Mouse (Mus musculus): ENCODE results near the gene Zfp526. TPM values are rescaled to one million over a fixed set of nuclear protein-coding genes. Genes with fewer than 3 reads are reported as not detected.
"Not testable (repeated sequence)": the region's sequence is repeated elsewhere in the genome, so short reads cannot be mapped to it uniquely, and the experiment has no call there.

Zfp526 gene
- polyA plus RNA-seq, 1 experiment from 2014 or later = 3.1 TPM

GRCm38 (mm10) chr7:25261896-25262295 lies 40.7 kb downstream of the Zfp526 start:
- WGBS = 75% methylated on average over 1 of the region's 1 CpGs
- H3K9ac ChIP-seq = no peak overlapping the region

DNA sequence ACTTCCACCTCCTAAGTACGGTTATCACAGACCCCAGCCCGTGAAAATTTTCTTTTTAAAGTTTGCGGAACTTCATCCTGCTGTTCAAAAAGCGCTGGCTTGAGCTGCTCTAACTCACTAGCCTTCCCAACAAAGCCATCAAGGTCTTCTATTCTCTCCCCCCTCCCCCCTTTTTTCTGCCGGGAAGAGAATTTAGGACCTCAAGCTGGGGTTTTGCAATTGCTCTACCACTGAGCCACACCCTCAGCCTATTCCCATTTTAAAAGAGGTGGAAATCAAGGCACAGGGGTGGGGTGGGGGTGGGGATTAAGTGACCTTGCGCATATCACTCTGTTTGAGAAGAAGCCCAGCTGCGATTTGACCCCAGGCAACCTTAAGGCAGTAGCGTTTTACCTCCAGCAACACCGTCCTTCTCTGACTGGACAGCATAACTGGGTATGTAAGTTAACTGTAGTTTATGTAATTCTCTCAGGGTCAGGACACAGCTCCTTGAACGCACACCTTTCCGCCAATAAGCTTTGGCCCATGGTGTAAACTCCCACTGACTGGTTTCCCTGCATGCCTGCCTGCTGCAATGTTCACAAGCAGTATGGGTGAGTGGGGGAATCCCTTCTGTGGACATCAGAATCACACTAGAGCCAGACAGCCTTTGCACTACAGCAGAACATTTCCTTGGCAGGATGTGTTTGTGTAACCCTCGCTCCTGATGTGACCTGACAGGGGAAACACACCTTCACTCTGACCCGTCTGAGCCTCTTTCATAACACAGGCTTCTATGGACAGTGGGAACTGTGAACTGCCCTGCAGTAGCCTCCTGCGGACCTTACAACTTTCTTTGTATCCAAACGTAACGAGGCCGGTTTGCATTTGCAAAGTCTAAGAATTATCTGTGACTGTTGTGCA lies 43.0 kb downstream of the Zfp526 start:
- H3K36me3 ChIP-seq = no peaks in the 10 kb centered on the region
- no peak overlapping the region for H3K4me2 ChIP-seq
- H3K9ac ChIP-seq = no peak overlapping the region
- H3K4me3 ChIP-seq (replicated peaks) = no peak overlapping the region
- H3K27ac ChIP-seq = no peak overlapping the region
- no peaks in the 10 kb centered on the region for H3K9me3 ChIP-seq
- peaks cover 13% of the 10 kb centered on the region for H3K4me1 ChIP-seq
- 31% methylated on average over 17 of the region's 17 CpGs for WGBS
- ATAC-seq (ENCODE audit: insufficient read depth, low FRiP score, low read depth) = no peak
- H3K27me3 ChIP-seq (replicated peaks) = no peaks in the 10 kb centered on the region

More at GRCm38 (mm10) chr7:25261896-25262295, 40.7 kb downstream of the Zfp526 start:
- H3K9me3 ChIP-seq = no peaks in the 10 kb centered on the region
- ATAC-seq (ENCODE audit: insufficient read depth, low FRiP score, low read depth) = no peak
- no peak overlapping the region for H3K4me3 ChIP-seq (replicated peaks)
- no peaks in the 10 kb centered on the region for H3K27me3 ChIP-seq (replicated peaks)
- no peaks in the 10 kb centered on the region for H3K36me3 ChIP-seq
- no peak overlapping the region for H3K4me2 ChIP-seq
- peaks cover 4% of the 10 kb centered on the region; the same call in 1 of the 2 replicates for H3K4me1 ChIP-seq
- H3K27ac ChIP-seq = no peak overlapping the region

DNA sequence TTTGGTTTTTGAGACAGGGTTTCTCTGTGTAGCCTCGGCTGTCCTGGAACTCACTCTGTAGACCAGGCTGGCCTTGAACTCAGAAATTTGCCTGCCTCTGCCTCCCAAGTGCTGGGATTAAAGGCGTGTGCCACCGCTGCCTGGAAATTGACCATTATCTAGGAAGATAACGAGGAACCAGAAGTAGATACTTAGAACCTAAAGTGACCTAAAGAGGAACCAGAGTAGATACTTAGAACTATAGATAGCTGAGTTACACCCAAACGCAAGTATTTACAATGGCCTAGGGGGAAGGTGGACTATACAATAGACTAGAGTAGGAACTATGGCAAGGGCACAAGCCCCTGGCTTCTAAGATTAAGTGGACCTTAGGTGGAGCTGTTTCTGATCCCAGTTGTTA lies 44.5 kb downstream of the Zfp526 start:
- not testable (repeated sequence) for H3K4me2 ChIP-seq; H3K4me3 ChIP-seq (replicated peaks); H3K27me3 ChIP-seq (replicated peaks); H3K9me3 ChIP-seq; ATAC-seq (ENCODE audit: insufficient read depth, low FRiP score, low read depth); H3K27ac ChIP-seq; H3K36me3 ChIP-seq; H3K9ac ChIP-seq
- 84% methylated on average over 5 of the region's 5 CpGs for WGBS
- peaks cover 26% of the 10 kb centered on the region for H3K4me1 ChIP-seq

DNA sequence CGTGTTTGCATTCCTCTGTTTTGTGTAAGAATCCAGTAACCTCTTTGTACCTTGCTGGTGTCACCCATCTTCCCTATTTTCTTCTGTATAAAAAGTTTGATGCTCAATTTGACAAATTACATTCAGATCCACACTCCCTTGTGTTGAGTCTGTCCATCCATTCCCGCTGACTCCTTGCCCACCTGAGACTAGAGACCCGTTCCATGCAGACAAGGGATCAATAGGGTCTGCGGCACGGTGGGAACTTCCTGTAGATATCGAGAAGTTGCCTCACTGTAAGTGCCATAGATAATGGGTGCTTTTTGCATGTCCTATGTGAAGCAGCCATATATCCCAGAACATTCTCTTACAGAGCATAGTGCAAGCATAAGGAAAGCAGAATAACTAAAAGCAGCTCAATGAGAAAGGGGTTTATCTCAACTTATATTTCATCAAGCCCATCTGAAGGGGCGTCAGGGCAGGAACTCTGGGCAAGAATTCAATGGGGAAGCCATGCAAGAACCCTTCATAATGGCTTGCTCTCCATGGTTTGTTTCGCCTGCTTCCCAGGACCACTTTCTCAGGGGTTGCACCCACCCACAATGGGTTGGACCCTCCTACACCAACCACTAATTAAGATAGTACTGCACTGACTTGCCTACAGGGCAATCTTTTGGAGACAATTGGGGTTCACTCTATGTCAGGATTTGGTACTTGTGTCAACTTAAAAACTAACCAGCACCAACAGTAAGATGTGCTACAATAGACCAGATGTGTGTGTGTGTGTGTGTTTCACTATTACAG lies 45.1 kb downstream of the Zfp526 start:
- Histone ChIP-seq H3K4me3 (replicated peaks) (no peak overlapping the region; the same call in 1 of the 2 replicates), H3K27ac (no peak overlapping the region), H3K9me3 (no peaks in the 10 kb centered on the region), H3K36me3 (no peaks in the 10 kb centered on the region), H3K9ac (no peak overlapping the region), H3K4me1 (peaks cover 26% of the 10 kb centered on the region), H3K4me2 (peak overlapping the region; percentile 72; the same call in 1 of the 2 replicates), H3K27me3 (replicated peaks) (no peaks in the 10 kb centered on the region)
- WGBS = 82% methylated on average over 8 of the region's 8 CpGs
- no peak for ATAC-seq (ENCODE audit: insufficient read depth, low FRiP score, low read depth)

DNA sequence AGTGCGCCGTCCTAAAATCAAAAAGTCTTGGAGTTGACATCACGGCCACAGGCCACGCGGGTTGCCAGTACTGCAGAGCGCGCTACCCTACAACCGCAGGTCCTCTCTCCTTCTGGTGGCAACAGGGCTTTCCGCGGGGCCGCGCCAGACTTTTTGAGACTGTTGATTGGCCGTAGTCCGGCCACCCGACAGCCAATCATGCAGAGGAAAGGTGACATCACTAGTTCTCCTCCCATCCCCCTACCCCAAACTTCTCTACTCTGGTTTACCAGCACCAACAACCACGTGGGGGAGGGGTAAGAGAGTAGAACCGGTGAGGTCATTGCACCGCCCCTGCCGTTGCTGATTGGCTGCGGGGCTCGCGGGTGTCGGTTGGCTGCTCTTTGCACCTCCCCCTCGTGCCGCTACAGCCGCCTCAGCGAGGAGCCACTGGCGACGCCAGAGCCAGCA lies 46.1 kb downstream of the Zfp526 start, which contains the start of gene Cic:
Gene Cic (plus strand): TSS at position 404 of the 450 bp plus-strand sequence.
- Histone ChIP-seq H3K4me3 (replicated peaks) (peak within 1 kb of the TSS; percentile 74), H3K4me2 (peak within 1 kb of the TSS; percentile 82), H3K9me3 (no peaks in the 10 kb centered on the region), H3K36me3 (peaks cover 3% of the 10 kb centered on the region; the same call in 1 of the 2 replicates), H3K27me3 (replicated peaks) (no peaks in the 10 kb centered on the region), H3K27ac (peak within 1 kb of the TSS; percentile 91), H3K4me1 (peaks cover 26% of the 10 kb centered on the region), H3K9ac (peak within 1 kb of the TSS; percentile 55)
- ATAC-seq (ENCODE audit: insufficient read depth, low FRiP score, low read depth) = peak; percentile 82
- WGBS = under 1% methylated on average over 29 of the region's 29 CpGs

- Histone ChIP-seq H3K36me3 (peaks cover 8% of the 10 kb centered on the region), H3K4me3 (replicated peaks) (peak overlapping the region; percentile 74), H3K9me3 (no peaks in the 10 kb centered on the region), H3K4me1 (peaks cover 26% of the 10 kb centered on the region), H3K4me2 (peak overlapping the region; percentile 82), H3K27me3 (replicated peaks) (no peaks in the 10 kb centered on the region), H3K27ac (peak overlapping the region; percentile 91), H3K9ac (peak overlapping the region; percentile 55; the same call in 1 of the 2 replicates)
- WGBS = under 1% methylated on average over 33 of the region's 33 CpGs
- peak; percentile 95 for ATAC-seq (ENCODE audit: insufficient read depth, low FRiP score, low read depth)
Observed at GRCm38 (mm10) chr7:25267751-25268463, 46.7 kb downstream of the Zfp526 start.

GRCm38 (mm10) chr7:25268588-25268987 lies 47.4 kb downstream of the Zfp526 start:
- Histone ChIP-seq H3K27ac (peak overlapping the region; percentile 84), H3K27me3 (replicated peaks) (no peaks in the 10 kb centered on the region), H3K9ac (peak overlapping the region; percentile 55), H3K9me3 (no peaks in the 10 kb centered on the region), H3K4me1 (peaks cover 31% of the 10 kb centered on the region), H3K4me3 (replicated peaks) (peak overlapping the region; percentile 74), H3K4me2 (peak overlapping the region; percentile 82), H3K36me3 (peaks cover 15% of the 10 kb centered on the region)
- no peak for ATAC-seq (ENCODE audit: insufficient read depth, low FRiP score, low read depth)
- 1% methylated on average over 7 of the region's 7 CpGs for WGBS

- Histone ChIP-seq H3K4me1 (peaks cover 32% of the 10 kb centered on the region), H3K9me3 (no peaks in the 10 kb centered on the region), H3K27ac (peak overlapping the region; percentile 84), H3K4me2 (peak overlapping the region; percentile 82), H3K9ac (peak overlapping the region; percentile 55), H3K4me3 (replicated peaks) (peak overlapping the region; percentile 74), H3K27me3 (replicated peaks) (no peaks in the 10 kb centered on the region), H3K36me3 (peaks cover 19% of the 10 kb centered on the region)
- ATAC-seq (ENCODE audit: insufficient read depth, low FRiP score, low read depth) = no peak
- 34% methylated on average over 4 of the region's 4 CpGs for WGBS
Observed at GRCm38 (mm10) chr7:25269029-25269428, 47.8 kb downstream of the Zfp526 start.

DNA sequence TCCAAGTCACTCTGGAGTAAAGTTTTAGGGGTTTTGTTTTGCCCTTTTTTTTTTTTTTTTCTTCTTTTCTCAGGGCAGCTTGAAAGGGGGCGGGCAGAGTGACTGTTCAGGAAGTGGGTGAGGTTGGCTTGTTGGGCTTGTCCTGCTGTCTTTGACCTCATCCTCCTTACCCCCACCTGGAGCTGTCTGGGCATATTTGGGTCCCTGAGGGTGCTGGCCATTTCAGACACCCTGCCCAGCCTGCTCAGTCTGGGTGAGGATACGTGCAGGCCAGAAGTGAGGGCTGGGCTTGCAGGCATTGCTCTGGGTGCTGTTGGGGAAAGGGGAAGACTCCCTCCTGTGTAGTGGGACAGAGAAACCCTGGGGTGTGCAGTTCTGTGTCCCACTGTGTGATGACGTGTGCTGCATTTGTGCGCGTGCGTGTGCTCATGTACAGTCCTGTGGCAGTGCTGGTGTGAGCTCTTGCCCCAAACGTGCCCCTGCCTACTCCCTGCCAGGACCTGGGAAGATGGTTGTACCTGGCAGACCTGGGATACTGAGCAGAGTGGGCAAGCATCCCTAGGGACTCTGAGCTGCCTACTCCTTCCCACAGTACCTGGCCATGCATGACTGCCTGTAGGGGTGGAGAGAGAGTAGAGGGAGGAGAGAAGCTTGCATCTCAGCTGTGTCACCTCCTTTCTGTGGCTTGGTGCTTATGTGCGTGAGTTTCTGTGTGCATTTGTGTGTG lies 48.5 kb downstream of the Zfp526 start:
- H3K9ac ChIP-seq = peak overlapping the region; percentile 55; the same call in 1 of the 2 replicates
- peak overlapping the region; percentile 74 for H3K4me3 ChIP-seq (replicated peaks)
- peaks cover 39% of the 10 kb centered on the region for H3K4me1 ChIP-seq
- peak overlapping the region; percentile 84; the same call in 1 of the 2 replicates for H3K27ac ChIP-seq
- H3K4me2 ChIP-seq = peak overlapping the region; percentile 82
- no peak for ATAC-seq (ENCODE audit: insufficient read depth, low FRiP score, low read depth)
- H3K9me3 ChIP-seq = no peaks in the 10 kb centered on the region
- WGBS = 80% methylated on average over 8 of the region's 8 CpGs
- no peaks in the 10 kb centered on the region for H3K27me3 ChIP-seq (replicated peaks)
- peaks cover 19% of the 10 kb centered on the region for H3K36me3 ChIP-seq

DNA sequence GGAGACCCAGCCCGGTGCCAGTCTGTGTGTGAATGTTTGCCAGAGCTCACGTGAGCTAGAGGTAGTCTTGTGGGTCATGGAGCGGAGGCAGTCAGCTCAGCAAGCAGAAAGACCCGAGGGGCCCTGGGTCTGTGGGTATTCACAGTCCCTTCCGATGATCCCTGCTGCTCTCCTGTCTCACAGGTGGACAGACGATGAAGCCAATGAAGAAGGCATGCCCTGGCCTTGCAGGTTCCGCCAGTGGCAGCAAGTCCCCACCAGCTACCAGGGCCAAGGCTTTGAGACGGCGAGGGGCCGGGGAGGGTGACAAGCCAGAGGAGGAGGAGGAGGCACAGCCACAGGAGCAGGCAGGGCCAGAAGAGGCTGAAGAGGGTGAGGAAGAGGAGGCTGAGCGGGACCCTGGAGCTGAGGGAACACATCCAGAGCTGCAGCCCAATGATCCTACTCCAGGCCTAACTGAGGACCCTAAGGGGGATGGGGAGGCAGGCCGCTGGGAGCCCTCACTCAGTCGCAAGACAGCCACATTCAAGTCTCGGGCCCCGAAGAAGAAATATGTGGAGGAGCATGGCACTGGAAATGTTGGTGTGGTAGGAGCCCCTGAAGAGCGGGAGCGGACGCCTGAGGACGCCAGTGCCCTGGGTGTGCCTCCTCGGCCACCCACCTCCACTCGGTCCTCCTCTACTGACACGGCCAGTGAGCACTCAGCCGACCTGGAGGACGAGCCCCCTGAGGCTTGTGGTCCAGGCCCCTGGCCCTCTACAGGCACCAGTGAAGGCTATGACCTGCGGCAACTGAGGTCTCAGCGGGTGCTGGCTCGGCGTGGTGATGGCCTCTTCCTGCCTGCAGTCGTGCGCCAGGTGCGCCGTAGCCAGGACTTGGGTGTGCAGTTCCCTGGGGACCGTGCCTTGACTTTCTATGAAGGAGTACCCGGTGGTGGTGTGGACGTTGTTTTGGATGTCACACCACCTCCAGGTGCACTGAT lies 49.7 kb downstream of the Zfp526 start:
- peaks cover 52% of the 10 kb centered on the region for H3K4me1 ChIP-seq
- no peak overlapping the region for H3K9ac ChIP-seq
- H3K9me3 ChIP-seq = no peaks in the 10 kb centered on the region
- no peak for ATAC-seq (ENCODE audit: insufficient read depth, low FRiP score, low read depth)
- no peak overlapping the region for H3K4me3 ChIP-seq (replicated peaks)
- no peak overlapping the region for H3K4me2 ChIP-seq
- peaks cover 19% of the 10 kb centered on the region for H3K36me3 ChIP-seq
- H3K27ac ChIP-seq = no peak overlapping the region
- no peaks in the 10 kb centered on the region for H3K27me3 ChIP-seq (replicated peaks)
- 88% methylated on average over 35 of the region's 35 CpGs for WGBS
